Mouse (Mus musculus): ENCODE measurements around the gene Atp8b4. TPM values are rescaled to one million over a fixed set of nuclear protein-coding genes. Genes with fewer than 3 reads are reported as not detected.

The Atp8b4 gene
- total RNA-seq (2023): 38.3 TPM

DNA sequence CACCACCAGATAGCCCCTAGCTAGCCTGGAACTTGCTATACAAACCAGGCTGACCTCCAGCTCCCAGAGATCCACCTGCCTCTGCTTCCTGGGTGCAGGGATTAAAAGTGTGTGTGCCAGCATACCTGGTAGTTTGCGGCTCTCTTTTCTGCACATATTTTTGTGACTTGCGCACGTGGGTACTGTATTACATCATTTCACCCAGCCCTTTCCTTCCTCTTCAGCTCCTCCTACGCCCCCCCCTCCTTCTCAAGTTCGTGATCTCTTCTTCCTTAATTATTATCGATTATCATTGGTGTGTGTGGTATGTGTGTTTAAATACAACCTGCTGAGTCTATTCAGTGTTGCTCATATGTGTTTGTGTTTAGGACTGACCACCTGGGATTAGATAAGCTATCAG lies at the start of gene Atp8b4:
Atp8b4 (minus strand) TSS at position 154 of the 400 bp plus-strand sequence.

Other genes with a start within 250 kb of the Atp8b4 start
- gene Slc27a2, start 51.7 kb upstream of the Atp8b4 start, total RNA-seq (2023): 0.18 TPM
- gene Hdc, start 118.6 kb upstream of the Atp8b4 start, total RNA-seq (2023): 2.4 TPM
- 51.0 TPM for gene Gabpb1, start 175.7 kb upstream of the Atp8b4 start, total RNA-seq (2023)
- gene Usp8, start 206.7 kb upstream of the Atp8b4 start, total RNA-seq (2023): 39.3 TPM